In genomic region chr4:43561436-43561996, GRCm38 (mm10) we compare ENCODE assay signal across 8 mouse cellular contexts. TPM values are rescaled to one million over a fixed set of nuclear protein-coding genes. Genes with fewer than 3 reads are reported as not detected.
DNase-seq lines count a peak whose midpoint lies in the region; ATAC-seq and TF ChIP-seq lines count a peak whose summit lies in the region.

No protein-coding gene starts in this region.

- H3K9ac ChIP-seq in embryonic facial prominence, embryonic 13.5 days = peak overlapping the region; percentile 87
- peak overlapping the region; percentile 92 for H3K9ac ChIP-seq in intestine, embryonic 14.5 days (ENCODE audit: low read length)
- H3K9ac ChIP-seq in midbrain, embryonic 16.5 days (ENCODE audit: low read depth, low read length) = peak overlapping the region; percentile 86

- no peak for TF ChIP-seq POLR2A in lung, adult 2 months (IDR thresholded peaks at IDR 0.05; ENCODE audit: borderline replicate concordance, extremely low read depth, low read depth, low read length)

- WGBS in lung, adult 2 months = under 1% methylated on average over 16 of the region's 16 CpGs
- 2% methylated on average over 16 of the region's 16 CpGs for WGBS in embryonic facial prominence, embryonic 13.5 days
- WGBS in intestine, embryonic 14.5 days = 1% methylated on average over 16 of the region's 16 CpGs
- WGBS in midbrain, embryonic 16.5 days = 2% methylated on average over 16 of the region's 16 CpGs

- TF ChIP-seq CTCF in lung, adult 2 months (IDR thresholded peaks at IDR 0.05; ENCODE audit: insufficient read depth, low read length) = no peak

- peak overlapping the region; percentile 96 for H3K27ac ChIP-seq in embryonic facial prominence, embryonic 13.5 days
- peak overlapping the region; percentile 99 for H3K27ac ChIP-seq in intestine, embryonic 14.5 days (ENCODE audit: low read depth)
- H3K27ac ChIP-seq in midbrain, embryonic 16.5 days (ENCODE audit: low read length) = peak overlapping the region; percentile 95

- H3K4me3 ChIP-seq in lung, adult 2 months (replicated peaks; ENCODE audit: extremely low read depth, low read depth, low read length) = peak overlapping the region; percentile 91
- peak overlapping the region; percentile 62 for H3K4me3 ChIP-seq in embryonic facial prominence, embryonic 13.5 days
- H3K4me3 ChIP-seq in intestine, embryonic 14.5 days (ENCODE audit: low read depth, low read length) = peak overlapping the region; percentile 84
- H3K4me3 ChIP-seq in midbrain, embryonic 16.5 days (ENCODE audit: low read depth, low read length) = peak overlapping the region; percentile 62

- peak overlapping the region; percentile 88 for H3K4me2 ChIP-seq in embryonic facial prominence, embryonic 13.5 days
- peak overlapping the region; percentile 75 for H3K4me2 ChIP-seq in intestine, embryonic 14.5 days (ENCODE audit: low read length)
- H3K4me2 ChIP-seq in midbrain, embryonic 16.5 days (ENCODE audit: low read length) = peak overlapping the region; percentile 77

- 0 out of 2 replicates have a peak, but pooled peaks have one; percentile 4 for ATAC-seq in embryonic facial prominence, embryonic 13.5 days (ENCODE audit: insufficient number of reproducible peaks, insufficient read depth, low FRiP score, low TSS enrichment, low read depth)
- ATAC-seq in intestine, embryonic 14.5 days (replicated peaks; ENCODE audit: low FRiP score, low TSS enrichment, low read depth) = no peak
- ATAC-seq in midbrain, embryonic 16.5 days = peak; percentile 34; the same call in 1 of the 2 replicates

- no peak for DNase-seq in lung, adult 2 months
- no peak for DNase-seq in lung, postnatal 14 days
- DNase-seq in intestine, embryonic 14.5 days (ENCODE audit: low spot score) = no peak
- DNase-seq in retina, embryonic 14.5 days (ENCODE audit: low spot score) = no peak
- DNase-seq in adrenal gland, postnatal 10 days = no peak
- no peak for DNase-seq in lung, adult 18-20 months

- peaks cover 29% of the 10 kb centered on the region for H3K36me3 ChIP-seq in embryonic facial prominence, embryonic 13.5 days
- H3K36me3 ChIP-seq in intestine, embryonic 14.5 days (ENCODE audit: control insufficient read depth, insufficient read depth, low read length) = peaks cover 29% of the 10 kb centered on the region
- peaks cover 14% of the 10 kb centered on the region for H3K36me3 ChIP-seq in midbrain, embryonic 16.5 days (ENCODE audit: control insufficient read depth, insufficient read depth, low read length)

- no peaks in the 10 kb centered on the region for H3K9me3 ChIP-seq in embryonic facial prominence, embryonic 13.5 days
- no peaks in the 10 kb centered on the region for H3K9me3 ChIP-seq in intestine, embryonic 14.5 days (ENCODE audit: control insufficient read depth, low read length)
- H3K9me3 ChIP-seq in midbrain, embryonic 16.5 days (replicated peaks; ENCODE audit: control insufficient read depth, low read length, poor library complexity, severe bottlenecking) = no peaks in the 10 kb centered on the region

- no peaks in the 10 kb centered on the region for H3K27me3 ChIP-seq in embryonic facial prominence, embryonic 13.5 days
- H3K27me3 ChIP-seq in intestine, embryonic 14.5 days (replicated peaks; ENCODE audit: control insufficient read depth, insufficient read depth, low read length) = no peaks in the 10 kb centered on the region
- no peaks in the 10 kb centered on the region for H3K27me3 ChIP-seq in midbrain, embryonic 16.5 days (ENCODE audit: control insufficient read depth, insufficient read depth, low read depth, low read length)

- peaks cover 30% of the 10 kb centered on the region for H3K4me1 ChIP-seq in lung, adult 2 months (ENCODE audit: control insufficient read depth, insufficient read depth, low read length)
- peaks cover 56% of the 10 kb centered on the region for H3K4me1 ChIP-seq in embryonic facial prominence, embryonic 13.5 days
- peaks cover 53% of the 10 kb centered on the region for H3K4me1 ChIP-seq in intestine, embryonic 14.5 days (replicated peaks; ENCODE audit: control insufficient read depth, insufficient read depth, low read length)
- H3K4me1 ChIP-seq in midbrain, embryonic 16.5 days (ENCODE audit: control insufficient read depth, insufficient read depth, low read length) = peaks cover 45% of the 10 kb centered on the region

RNA-seq across cellular contexts. Expression of gene Creb3, which starts 0.6 kb away (rescaled TPM):
- polyA plus RNA-seq in lung, adult 2 months (2012; rRNA removed) = 86.4 and 95.1 TPM in 2 replicates
- polyA plus RNA-seq in embryonic facial prominence, embryonic 13.5 days (2015; fragmentation: Nextera tagmentation; extraction: Ambion mirVana) = 48.9 and 54.9 TPM in 2 replicates
- 64.8 and 68.6 TPM in 2 replicates for polyA plus RNA-seq in intestine, embryonic 14.5 days (2014; fragmentation: Nextera tagmentation; extraction: Ambion mirVana)
- 83.4 and 83.7 TPM in 2 replicates for polyA plus RNA-seq in midbrain, embryonic 16.5 days (2015; fragmentation: Nextera tagmentation; extraction: Ambion mirVana)
- 100 to 1,000 TPM in 1 of 2 experiments, 10 to 100 TPM in 1; 90.4 to 108 TPM for total RNA-seq in adrenal gland, postnatal 10 days (2021)

RNA-seq across cellular contexts. Expression of gene Tln1, which starts 1.0 kb away (rescaled TPM):
- 179 and 197 TPM in 2 replicates for polyA plus RNA-seq in lung, adult 2 months (2012; rRNA removed)
- 69.5 and 75.0 TPM in 2 replicates for polyA plus RNA-seq in embryonic facial prominence, embryonic 13.5 days (2015; fragmentation: Nextera tagmentation; extraction: Ambion mirVana)
- polyA plus RNA-seq in intestine, embryonic 14.5 days (2014; fragmentation: Nextera tagmentation; extraction: Ambion mirVana) = 66.0 and 69.8 TPM in 2 replicates
- polyA plus RNA-seq in midbrain, embryonic 16.5 days (2015; fragmentation: Nextera tagmentation; extraction: Ambion mirVana) = 59.3 and 62.9 TPM in 2 replicates
- 100 to 1,000 TPM; 171 to 192 TPM for total RNA-seq in adrenal gland, postnatal 10 days (2021)

RNA-seq across cellular contexts. Expression of gene Rgp1, which starts 17.0 kb away (rescaled TPM):
- 39.0 and 47.3 TPM in 2 replicates for polyA plus RNA-seq in lung, adult 2 months (2012; rRNA removed)
- polyA plus RNA-seq in embryonic facial prominence, embryonic 13.5 days (2015; fragmentation: Nextera tagmentation; extraction: Ambion mirVana) = 37.1 and 39.7 TPM in 2 replicates
- polyA plus RNA-seq in intestine, embryonic 14.5 days (2014; fragmentation: Nextera tagmentation; extraction: Ambion mirVana) = 25.4 and 29.7 TPM in 2 replicates
- 15.2 and 22.5 TPM in 2 replicates for polyA plus RNA-seq in midbrain, embryonic 16.5 days (2015; fragmentation: Nextera tagmentation; extraction: Ambion mirVana)
- total RNA-seq in adrenal gland, postnatal 10 days (2021) = 10 to 100 TPM; 41.7 to 54.1 TPM

RNA-seq across cellular contexts. Expression of gene Gba2, which starts 17.2 kb away (rescaled TPM):
- polyA plus RNA-seq in lung, adult 2 months (2012; rRNA removed) = 19.4 and 26.0 TPM in 2 replicates
- polyA plus RNA-seq in embryonic facial prominence, embryonic 13.5 days (2015; fragmentation: Nextera tagmentation; extraction: Ambion mirVana) = 22.5 and 24.2 TPM in 2 replicates
- 13.2 and 15.5 TPM in 2 replicates for polyA plus RNA-seq in intestine, embryonic 14.5 days (2014; fragmentation: Nextera tagmentation; extraction: Ambion mirVana)
- polyA plus RNA-seq in midbrain, embryonic 16.5 days (2015; fragmentation: Nextera tagmentation; extraction: Ambion mirVana) = 61.3 and 61.9 TPM in 2 replicates
- total RNA-seq in adrenal gland, postnatal 10 days (2021) = 10 to 100 TPM; 10.5 to 15.4 TPM

RNA-seq across cellular contexts. Expression of gene Msmp, which starts 22.8 kb away (rescaled TPM):
- polyA plus RNA-seq in lung, adult 2 months (2012; rRNA removed) = 0.24 TPM in 1 of 2 replicates, not detected in the other
- polyA plus RNA-seq in embryonic facial prominence, embryonic 13.5 days (2015; fragmentation: Nextera tagmentation; extraction: Ambion mirVana) = 0.97 and 1.4 TPM in 2 replicates
- 0.49 and 1.3 TPM in 2 replicates for polyA plus RNA-seq in intestine, embryonic 14.5 days (2014; fragmentation: Nextera tagmentation; extraction: Ambion mirVana)
- polyA plus RNA-seq in midbrain, embryonic 16.5 days (2015; fragmentation: Nextera tagmentation; extraction: Ambion mirVana) = 1.1 TPM in 1 of 2 replicates, not detected in the other
- total RNA-seq in adrenal gland, postnatal 10 days (2021) = 1 to 10 TPM; 1.8 to 1.9 TPM
